Mouse (Mus musculus): Measurements from ENCODE around the gene Ndufs5.

Gene Ndufs5

DNA sequence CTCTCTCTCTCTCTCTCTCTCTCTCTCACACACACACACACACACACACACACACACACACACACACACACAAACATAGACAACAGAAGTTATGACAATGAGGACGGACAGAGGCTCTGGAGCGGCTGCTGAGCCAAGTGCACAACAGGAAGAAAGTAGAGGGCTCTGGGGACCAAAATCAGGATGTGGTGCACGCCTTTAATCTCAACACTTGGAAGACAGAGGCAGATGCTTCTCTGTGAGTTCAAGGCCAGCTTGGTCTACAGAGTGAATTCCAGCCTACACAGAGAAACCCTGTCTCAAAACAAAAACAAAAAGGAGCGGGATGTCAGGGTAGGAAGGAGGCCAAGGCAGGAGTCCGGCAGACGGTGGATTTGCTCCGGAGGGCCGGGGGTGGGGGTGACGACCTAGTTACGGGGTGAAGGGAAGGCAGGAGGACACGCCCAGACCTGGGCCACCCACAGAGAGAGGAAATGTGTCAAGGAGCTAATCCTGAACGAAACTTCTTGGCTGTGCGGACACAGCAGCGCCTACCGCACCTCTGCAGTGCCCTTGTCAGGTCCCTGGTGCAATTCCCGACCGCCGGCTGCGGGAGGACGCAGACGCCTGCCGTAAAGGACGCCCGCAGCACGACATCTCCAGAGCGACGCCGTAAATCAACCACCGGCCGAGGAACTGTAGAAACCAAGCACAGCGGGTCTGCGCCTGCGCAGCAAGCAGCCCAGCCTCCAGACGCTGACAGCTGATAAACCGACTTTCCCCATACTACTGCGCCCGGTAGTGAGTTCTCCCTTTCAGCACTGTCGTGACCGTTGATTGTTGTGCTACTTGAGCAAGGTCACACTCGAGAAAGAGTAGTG lies at the start of gene Ndufs5:
TSS of gene Ndufs5 (minus strand) at position 629 of the 860 bp plus-strand sequence.
- DNase-seq (ENCODE audit: low spot score), result peak; percentile 98

DNA sequence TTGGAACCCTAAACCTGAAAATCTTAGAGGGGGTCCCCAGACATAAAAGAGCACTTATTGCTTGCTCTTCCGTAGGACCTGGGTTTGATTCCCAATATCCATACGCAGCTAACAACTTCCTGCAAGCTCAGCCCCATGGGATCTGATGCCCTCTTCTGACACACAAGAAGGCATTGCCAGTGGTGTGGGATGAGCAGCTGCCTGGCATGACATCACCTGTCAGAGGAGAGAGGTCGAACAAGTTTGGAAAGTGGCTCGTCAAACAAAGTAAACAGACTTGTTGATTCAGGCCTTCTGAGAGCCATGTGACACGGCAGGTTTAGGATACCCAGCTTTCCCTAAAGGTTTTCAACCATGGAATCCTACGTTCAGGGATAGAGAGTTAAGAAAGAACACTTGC lies 47.1 kb upstream of the Ndufs5 start:
- no peak for DNase-seq (ENCODE audit: low spot score)

GRCm38 (mm10) chr4:123758306-123758705 lies 40.3 kb upstream of the Ndufs5 start:
- DNase-seq (ENCODE audit: low spot score), result peak; percentile 42

DNA sequence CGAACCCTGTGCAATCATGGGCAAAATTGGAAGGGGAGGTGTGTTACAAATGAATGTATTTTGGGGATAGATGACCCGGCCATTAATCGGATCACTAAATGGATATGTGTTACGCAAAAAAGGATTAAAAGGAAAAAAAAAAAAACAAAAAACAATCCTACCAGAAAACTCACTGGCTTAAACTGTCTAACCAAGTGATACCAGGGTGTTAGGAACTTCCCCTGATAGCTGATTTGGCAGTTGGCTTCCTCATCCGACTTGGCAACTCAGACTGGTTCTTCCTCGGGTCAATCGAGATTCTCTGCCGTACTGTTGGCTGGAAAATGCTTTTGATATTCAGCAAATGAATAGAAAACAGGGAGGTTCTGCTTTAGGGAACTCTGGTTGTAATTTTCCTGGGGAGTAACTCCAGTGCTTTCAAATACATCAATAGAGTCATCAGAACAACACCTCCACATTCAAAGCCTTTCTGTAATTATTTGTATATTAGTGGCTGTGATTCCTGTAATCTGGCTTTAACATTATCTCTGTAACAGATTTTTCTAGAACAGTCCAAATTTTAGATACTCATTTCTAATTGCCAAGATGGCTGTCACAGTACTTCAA lies 32.8 kb upstream of the Ndufs5 start:
- peak; percentile 26 for DNase-seq (ENCODE audit: low spot score)

DNA sequence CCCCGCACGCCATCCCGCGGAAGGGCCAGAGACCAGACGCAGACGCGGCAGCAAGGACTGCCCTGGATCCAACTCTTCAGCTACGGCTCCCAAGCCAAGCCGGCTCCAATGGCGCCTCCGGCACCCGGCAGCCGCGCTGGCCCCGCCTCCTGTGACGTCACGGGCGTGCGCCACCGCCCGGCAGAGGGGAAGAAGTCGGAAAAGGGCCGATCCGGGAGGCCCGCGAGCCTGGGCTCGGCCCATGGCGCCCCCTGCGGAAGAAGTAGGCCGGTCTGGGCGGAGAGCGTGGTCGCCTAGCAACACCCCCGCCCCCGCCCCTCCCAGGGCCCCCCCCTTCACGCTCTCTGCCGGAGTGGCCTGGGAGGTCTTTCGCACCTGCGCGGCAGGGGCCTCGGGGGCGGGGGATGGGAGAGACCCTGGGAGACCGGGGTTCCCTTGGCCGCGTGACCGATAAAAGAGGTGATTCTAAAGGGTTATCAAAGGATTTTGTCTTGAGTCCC lies 32.2 kb upstream of the Ndufs5 start, which contains the start of gene Akirin1:
TSS of gene Akirin1 (minus strand) at position 194 of the 500 bp plus-strand sequence.
- DNase-seq (ENCODE audit: low spot score), result peak; percentile 96

GRCm38 (mm10) chr4:123749484-123750130 lies 31.6 kb upstream of the Ndufs5 start:
- DNase-seq (ENCODE audit: low spot score), result peak; percentile 18

GRCm38 (mm10) chr4:123748726-123749415 lies 30.9 kb upstream of the Ndufs5 start:
- DNase-seq (ENCODE audit: low spot score), result no peak

DNA sequence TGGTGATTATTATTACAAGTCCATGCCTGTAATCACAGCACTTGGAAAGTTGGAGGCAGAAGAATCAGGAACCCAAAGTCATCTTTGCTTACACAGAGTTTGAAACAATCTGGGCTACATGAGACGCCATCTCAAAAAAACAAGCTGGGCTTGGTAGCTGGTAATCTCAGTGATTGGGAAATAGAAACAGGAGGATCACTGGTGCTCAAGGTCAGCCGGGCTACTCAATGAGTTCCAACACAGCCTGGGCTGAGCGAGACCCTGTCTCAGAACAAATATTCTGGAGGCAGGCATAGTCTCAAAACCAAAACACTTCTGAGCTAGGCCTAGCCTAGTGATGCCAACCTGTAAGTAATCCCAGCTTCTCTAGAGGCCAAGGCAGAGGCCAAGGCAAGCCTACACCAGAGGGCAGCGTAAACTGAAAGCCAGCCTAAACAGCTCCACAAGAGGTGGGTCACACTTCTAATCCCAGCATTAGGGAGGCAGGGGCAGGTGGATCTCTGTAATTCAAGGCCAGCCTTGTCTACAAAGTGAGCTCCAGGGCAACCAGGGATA lies 27.3 kb upstream of the Ndufs5 start:
- no peak for DNase-seq (ENCODE audit: low spot score)

GRCm38 (mm10) chr4:123742891-123743290 lies 24.9 kb upstream of the Ndufs5 start:
- no peak for DNase-seq (ENCODE audit: low spot score)

- no peak for DNase-seq (ENCODE audit: low spot score)
These were observed 20.7 kb upstream of the Ndufs5 start for GRCm38 (mm10) chr4:123738708-123739107.

DNA sequence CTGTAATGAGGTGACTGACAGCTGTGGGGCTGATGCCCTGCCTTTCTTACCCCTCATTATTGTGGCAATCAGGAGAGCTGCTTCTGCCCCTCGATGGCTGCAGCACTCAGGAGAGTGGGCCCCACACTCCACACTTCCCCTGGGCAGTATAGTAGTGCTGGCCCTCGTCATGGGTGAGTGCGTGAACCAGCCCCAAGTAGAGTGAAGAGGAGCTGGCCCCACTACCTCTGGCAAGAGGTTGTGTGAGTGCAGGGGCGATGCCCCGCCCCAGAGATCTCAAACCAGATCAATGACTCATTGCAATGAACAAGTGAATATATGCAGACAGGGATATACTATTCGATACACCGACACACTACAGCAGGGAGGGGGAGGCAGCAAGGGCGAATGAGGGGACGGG lies 15.5 kb upstream of the Ndufs5 start:
- DNase-seq (ENCODE audit: low spot score), result no peak

DNA sequence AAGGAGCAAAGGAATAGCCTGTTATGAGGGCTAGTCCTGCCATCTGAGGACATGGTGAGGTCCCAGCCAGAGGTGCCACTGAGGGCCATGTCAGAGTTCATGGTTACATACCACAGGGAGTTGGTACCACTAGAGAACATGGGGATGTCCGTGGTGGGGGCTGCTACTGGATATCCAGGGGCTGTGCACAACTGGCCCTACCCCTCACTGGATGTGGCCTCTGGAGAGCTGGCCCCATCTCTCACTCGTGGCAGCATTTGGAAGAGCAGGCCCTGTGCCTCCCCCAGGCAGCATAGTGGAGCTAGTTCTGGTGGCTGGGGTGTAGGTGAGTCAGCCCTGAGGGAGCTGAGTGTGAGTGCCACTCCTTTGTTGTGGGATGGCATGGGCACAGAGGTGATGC lies 14.9 kb upstream of the Ndufs5 start:
- DNase-seq (ENCODE audit: low spot score), result no peak

GRCm38 (mm10) chr4:123732163-123732910 lies 14.3 kb upstream of the Ndufs5 start:
- no peak for DNase-seq (ENCODE audit: low spot score)

- no peak for DNase-seq (ENCODE audit: low spot score)
These were observed 3.8 kb upstream of the Ndufs5 start for GRCm38 (mm10) chr4:123721761-123722160.

GRCm38 (mm10) chr4:123718434-123718780 lies 405 bp upstream of the Ndufs5 start:
- no peak for DNase-seq (ENCODE audit: low spot score)

- no peak for DNase-seq (ENCODE audit: low spot score)
These were observed 5.6 kb downstream of the Ndufs5 start for GRCm38 (mm10) chr4:123712431-123712830.

GRCm38 (mm10) chr4:123707340-123707739 lies 10.7 kb downstream of the Ndufs5 start:
- DNase-seq (ENCODE audit: low spot score), result no peak

GRCm38 (mm10) chr4:123705340-123705739 lies 12.7 kb downstream of the Ndufs5 start:
- DNase-seq (ENCODE audit: low spot score), result no peak

- DNase-seq (ENCODE audit: low spot score), result no peak
These were observed 24.6 kb downstream of the Ndufs5 start for GRCm38 (mm10) chr4:123693384-123693783.

DNA sequence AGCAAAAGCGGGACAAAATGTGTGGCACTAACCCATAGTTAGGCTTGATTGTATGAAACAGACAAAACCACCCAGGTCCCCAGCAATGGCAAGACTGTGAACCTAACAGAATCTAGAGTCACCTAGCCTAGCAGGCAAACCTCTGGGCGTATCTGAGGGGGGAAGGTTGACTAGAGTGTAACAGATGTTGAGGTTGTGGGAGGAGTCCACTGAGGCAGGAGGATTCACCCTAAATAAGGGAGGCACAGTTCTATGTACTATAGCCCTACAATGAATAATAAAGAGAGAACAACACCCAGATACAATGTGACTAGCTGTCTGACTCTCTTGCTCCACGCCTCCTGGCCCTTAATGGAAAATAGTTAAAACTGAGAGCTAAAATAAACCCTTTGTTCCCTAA lies 25.9 kb downstream of the Ndufs5 start:
- no peak for DNase-seq (ENCODE audit: low spot score)

DNA sequence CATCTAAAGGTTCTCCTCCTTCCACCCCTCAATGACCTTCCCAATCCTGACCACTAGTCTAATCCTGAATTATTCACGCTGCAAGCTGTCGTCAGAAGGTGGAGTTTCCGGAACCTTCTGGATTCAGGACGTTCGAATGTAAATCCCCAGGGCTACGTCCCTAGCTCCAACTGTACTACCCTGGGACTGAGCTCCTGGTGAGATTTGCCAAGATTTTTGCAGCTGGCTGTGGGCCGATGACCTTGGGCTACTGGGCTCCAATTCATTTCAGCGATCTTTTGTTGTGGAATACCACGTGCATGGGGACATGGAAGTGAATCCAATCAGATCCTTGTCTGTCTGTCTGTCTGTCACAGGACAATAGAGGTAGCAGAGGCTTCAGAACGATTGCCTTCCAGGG lies 27.7 kb downstream of the Ndufs5 start:
- DNase-seq (ENCODE audit: low spot score), result no peak

All from embryo, embryonic 10 days (tissue).